Mouse (Mus musculus) lung, postnatal 0 days (tissue): ENCODE measurements around the gene Sh3d19.
A peak's percentile ranks its signal among the peaks of the same experiment; 100 is the strongest.

Experiments
- CTCF ChIP-seq: IDR thresholded peaks from 2 replicates; pipeline ENCODE4 v1.5.1; 2016; ENCODE audit warnings: antibody characterized with exemption, mild to moderate bottlenecking
- EP300 ChIP-seq: IDR thresholded peaks from 2 replicates; pipeline ENCODE4 v1.6.1; 2016; ENCODE audit warnings: antibody characterized with exemption, mild to moderate bottlenecking, control low read depth

- peak; percentile 62 for TF ChIP-seq CTCF
- TF ChIP-seq EP300, result no peak
These were observed 104.7 kb downstream of the Sh3d19 start for GRCm38 (mm10) chr3:86075593-86075992.
